ENCODE assay signal across 9 mouse cellular contexts in the genomic region with DNA sequence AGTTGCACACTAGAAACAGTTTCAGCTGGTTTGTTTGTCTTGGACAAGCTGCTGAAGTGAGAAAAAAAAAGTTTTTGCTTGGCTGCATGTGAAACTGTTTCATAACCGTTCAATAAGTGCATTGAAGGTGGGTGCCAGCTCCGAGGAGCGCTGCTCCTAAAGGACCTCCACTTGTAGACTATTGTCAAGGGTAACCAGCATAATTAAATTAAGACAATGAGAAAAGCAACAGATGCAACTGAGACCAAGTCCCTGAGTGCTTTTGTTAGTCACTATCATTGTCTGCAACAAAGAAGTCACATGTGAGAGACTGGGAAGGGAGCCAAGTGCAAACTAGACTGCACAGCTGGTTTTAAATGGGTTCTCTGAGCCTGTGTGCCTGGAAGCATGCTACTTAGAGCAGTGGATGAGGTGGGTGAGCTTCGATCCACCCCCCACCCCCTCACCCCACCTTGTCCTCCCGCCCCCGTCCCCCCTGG.
DNase-seq lines count a peak whose midpoint lies in the region; ATAC-seq and TF ChIP-seq lines count a peak whose summit lies in the region.
"Had no signal": no experiment of that assay in that cellular context is flagged by ENCODE, and none has a peak within 500 bp of the region (broad histone marks: within the 10 kb centered on the region; RNA-seq: fewer than 3 reads in every experiment).

No protein-coding gene starts in this region.

- H3K4me2 ChIP-seq in liver, postnatal 0 days (ENCODE audit: low read depth, low read length), result peak overlapping the region; percentile 32; the same call in 1 of the 2 replicates
- H3K4me2 ChIP-seq in liver, embryonic 12.5 days, result no peak overlapping the region
- no peak overlapping the region for H3K4me2 ChIP-seq in forebrain, embryonic 12.5 days
- peak overlapping the region; percentile 20; the same call in 1 of the 2 replicates for H3K4me2 ChIP-seq in heart, embryonic 16.5 days (ENCODE audit: low read depth, low read length)
- peak overlapping the region; percentile 5; the same call in 1 of the 2 replicates for H3K4me2 ChIP-seq in lung, embryonic 14.5 days
- H3K4me2 ChIP-seq: liver, embryonic 15.5 days had no signal

- DNase-seq in liver, postnatal 0 days, result peak; percentile 36
- peak; percentile 72 to 77 for DNase-seq in kidney, postnatal 36 days
- peak; percentile 91 for DNase-seq in lung, embryonic 14.5 days
- DNase-seq in right cerebral cortex, postnatal 10 days (ENCODE audit: low spot score in 2 of 2), result peak; percentile 65 to 77

- no peak overlapping the region for H3K9ac ChIP-seq in liver, postnatal 0 days (replicated peaks)
- no peak overlapping the region for H3K9ac ChIP-seq in liver, embryonic 12.5 days
- no peak overlapping the region for H3K9ac ChIP-seq in forebrain, embryonic 12.5 days
- H3K9ac ChIP-seq in heart, embryonic 16.5 days (ENCODE audit: low read length), result no peak overlapping the region
- H3K9ac ChIP-seq in lung, embryonic 14.5 days, result no peak overlapping the region
- H3K9ac ChIP-seq: liver, embryonic 15.5 days had no signal

- H3K9me3 ChIP-seq in liver, postnatal 0 days (ENCODE audit: low read length), result no peaks in the 10 kb centered on the region
- no peaks in the 10 kb centered on the region for H3K9me3 ChIP-seq in liver, embryonic 12.5 days (replicated peaks)
- H3K9me3 ChIP-seq in forebrain, embryonic 12.5 days, result no peaks in the 10 kb centered on the region
- H3K9me3 ChIP-seq in heart, embryonic 16.5 days (replicated peaks; ENCODE audit: control insufficient read depth, low read length), result no peaks in the 10 kb centered on the region
- H3K9me3 ChIP-seq in lung, embryonic 14.5 days (ENCODE audit: low read depth, low read length), result no peaks in the 10 kb centered on the region
- H3K9me3 ChIP-seq: liver, embryonic 15.5 days had no signal

- H3K27ac ChIP-seq in liver, postnatal 0 days (ENCODE audit: low read depth), result peak overlapping the region; percentile 79; the same call in 1 of the 2 replicates
- H3K27ac ChIP-seq in liver, embryonic 12.5 days, result no peak overlapping the region
- H3K27ac ChIP-seq in forebrain, embryonic 12.5 days, result no peak overlapping the region
- peak overlapping the region; percentile 71 for H3K27ac ChIP-seq in heart, embryonic 16.5 days (ENCODE audit: low read length)
- peak overlapping the region; percentile 59; the same call in 1 of the 2 replicates for H3K27ac ChIP-seq in lung, embryonic 14.5 days (ENCODE audit: low read depth)
- H3K27ac ChIP-seq: liver, embryonic 15.5 days had no signal

- ATAC-seq in liver, postnatal 0 days, result peak; percentile 68
- ATAC-seq in liver, embryonic 12.5 days, result no peak
- ATAC-seq in forebrain, embryonic 12.5 days (ENCODE audit: low FRiP score), result peak; percentile 95
- ATAC-seq in heart, embryonic 16.5 days (replicated peaks; ENCODE audit: extremely low read depth, insufficient read depth, low FRiP score), result peak; percentile 88
- peak; percentile 93 for ATAC-seq in lung, embryonic 14.5 days (ENCODE audit: insufficient read depth)
- no peak for ATAC-seq in erythroid progenitor cell, adult 5-6 weeks (replicated peaks; ENCODE audit: low FRiP score, poor library complexity, severe bottlenecking)

- no peak overlapping the region for H3K4me3 ChIP-seq in liver, postnatal 0 days (ENCODE audit: low read depth, low read length)
- H3K4me3 ChIP-seq in liver, embryonic 12.5 days, result no peak overlapping the region
- no peak overlapping the region for H3K4me3 ChIP-seq in forebrain, embryonic 12.5 days (replicated peaks)
- H3K4me3 ChIP-seq in heart, embryonic 16.5 days (ENCODE audit: low read length), result no peak overlapping the region
- no peak overlapping the region for H3K4me3 ChIP-seq in lung, embryonic 14.5 days (ENCODE audit: low read depth, low read length)
- H3K4me3 ChIP-seq: liver, embryonic 15.5 days had no signal

- no peak for TF ChIP-seq EP300 in liver, postnatal 0 days (IDR thresholded peaks at IDR 0.05; ENCODE audit: low read depth)

- no peaks in the 10 kb centered on the region for H3K27me3 ChIP-seq in liver, postnatal 0 days (ENCODE audit: insufficient read depth, low read length)
- no peaks in the 10 kb centered on the region for H3K27me3 ChIP-seq in liver, embryonic 12.5 days (replicated peaks)
- H3K27me3 ChIP-seq in forebrain, embryonic 12.5 days, result no peaks in the 10 kb centered on the region
- no peaks in the 10 kb centered on the region for H3K27me3 ChIP-seq in heart, embryonic 16.5 days (ENCODE audit: control insufficient read depth, insufficient read depth, low read length)
- H3K27me3 ChIP-seq in lung, embryonic 14.5 days (ENCODE audit: insufficient read depth, low read length), result no peaks in the 10 kb centered on the region
- H3K27me3 ChIP-seq: liver, embryonic 15.5 days had no signal

- WGBS in liver, postnatal 0 days (ENCODE audit: insufficient replicate concordance), result 62% methylated on average over 6 of the region's 6 CpGs
- 67% methylated on average over 6 of the region's 6 CpGs for WGBS in liver, embryonic 12.5 days (ENCODE audit: insufficient replicate concordance)
- 15% methylated on average over 6 of the region's 6 CpGs for WGBS in forebrain, embryonic 12.5 days
- WGBS in heart, embryonic 16.5 days, result 13% methylated on average over 6 of the region's 6 CpGs
- WGBS in lung, embryonic 14.5 days, result 28% methylated on average over 6 of the region's 6 CpGs

- H3K4me1 ChIP-seq in liver, postnatal 0 days (ENCODE audit: insufficient read depth), result peaks cover 6% of the 10 kb centered on the region; the same call in 1 of the 2 replicates
- H3K4me1 ChIP-seq in liver, embryonic 12.5 days, result no peaks in the 10 kb centered on the region
- H3K4me1 ChIP-seq in forebrain, embryonic 12.5 days, result peaks cover 15% of the 10 kb centered on the region
- H3K4me1 ChIP-seq in heart, embryonic 16.5 days (ENCODE audit: control insufficient read depth, insufficient read depth, low read length), result peaks cover 14% of the 10 kb centered on the region
- peaks cover 6% of the 10 kb centered on the region; the same call in 1 of the 2 replicates for H3K4me1 ChIP-seq in lung, embryonic 14.5 days (ENCODE audit: insufficient read depth)
- H3K4me1 ChIP-seq: liver, embryonic 15.5 days had no signal

- no peaks in the 10 kb centered on the region for H3K36me3 ChIP-seq in liver, postnatal 0 days (replicated peaks; ENCODE audit: insufficient read depth, low read length)
- no peaks in the 10 kb centered on the region for H3K36me3 ChIP-seq in liver, embryonic 12.5 days
- no peaks in the 10 kb centered on the region for H3K36me3 ChIP-seq in forebrain, embryonic 12.5 days (replicated peaks)
- 0 out of 2 replicates have a peak, but pooled peaks cover 6% of the 10 kb centered on the region for H3K36me3 ChIP-seq in heart, embryonic 16.5 days (ENCODE audit: control insufficient read depth, insufficient read depth)
- H3K36me3 ChIP-seq in lung, embryonic 14.5 days (ENCODE audit: insufficient read depth), result no peaks in the 10 kb centered on the region
- H3K36me3 ChIP-seq: liver, embryonic 15.5 days had no signal

- TF ChIP-seq CTCF in liver, postnatal 0 days (IDR thresholded peaks at IDR 0.05; ENCODE audit: low read depth), result no peak
- no peak for TF ChIP-seq CTCF in lung, embryonic 14.5 days (IDR thresholded peaks at IDR 0.05; ENCODE audit: low read depth)

Comparison
In these comparisons a context has a peak if more than half of its experiments do, and no peak if none do; other contexts are left out.
1. ATAC-seq: peak in liver, postnatal 0 days (single experiment), forebrain, embryonic 12.5 days (single experiment), heart, embryonic 16.5 days (single experiment) and lung, embryonic 14.5 days (single experiment); none in liver, embryonic 12.5 days (single experiment) and erythroid progenitor cell, adult 5-6 weeks (single experiment).
2. H3K27ac ChIP-seq: peak in liver, postnatal 0 days (single experiment), heart, embryonic 16.5 days (single experiment) and lung, embryonic 14.5 days (single experiment); none in liver, embryonic 12.5 days (single experiment) and forebrain, embryonic 12.5 days (single experiment).
3. H3K4me2 ChIP-seq: peak in liver, postnatal 0 days (single experiment), heart, embryonic 16.5 days (single experiment) and lung, embryonic 14.5 days (single experiment); none in liver, embryonic 12.5 days (single experiment) and forebrain, embryonic 12.5 days (single experiment).
4. DNase-seq: peak in every context shown above with its lines; median percentile 91 in lung, embryonic 14.5 days; 74 in kidney, postnatal 36 days; 71 in right cerebral cortex, postnatal 10 days; 36 in liver, postnatal 0 days.